Mouse (Mus musculus) kidney, embryonic 16.5 days (tissue): ENCODE results near the gene Ift122. TPM values are rescaled to one million over a fixed set of nuclear protein-coding genes. Genes with fewer than 3 reads are reported as not detected.
A peak's percentile ranks its signal among the peaks of the same experiment; 100 is the strongest.

Source experiments
- ATAC-seq: fragments of 200-750 bp; cut with Nextera tagmentation; 2 replicates; pipeline ENCODE4 v1.8.0; 2017; ENCODE audit warnings: moderate TSS enrichment; ENCODE audit not compliant: low FRiP score, low TSS enrichment
- H3K27ac ChIP-seq: fragments of 300-500 bp; sonication (generic); 2 replicates; pipeline ENCODE4 v1.5.1; 2014; ENCODE audit warnings: low read length
- H3K27me3 ChIP-seq: fragments of 300-500 bp; sonication (generic); 2 replicates; pipeline ENCODE4 v1.6.1; 2014; ENCODE audit warnings: low read length, control low read depth, mixed read lengths; ENCODE audit not compliant: insufficient read depth
- H3K36me3 ChIP-seq: fragments of 300-500 bp; sonication (generic); 2 replicates; pipeline ENCODE4 v1.6.1; 2014; ENCODE audit warnings: low read length, control low read depth, mixed read lengths; ENCODE audit not compliant: insufficient read depth
- H3K4me1 ChIP-seq: fragments of 300-500 bp; sonication (generic); 2 replicates; pipeline ENCODE4 v1.6.1; 2014; ENCODE audit warnings: low read length, control low read depth, mixed read lengths; ENCODE audit not compliant: insufficient read depth
- H3K4me2 ChIP-seq: fragments of 300-500 bp; sonication (generic); replicated peaks from 2 replicates; pipeline ENCODE4 v1.6.1; 2014; ENCODE audit warnings: low read depth, low read length
- H3K4me3 ChIP-seq: fragments of 300-500 bp; sonication (generic); 2 replicates; pipeline ENCODE4 v1.5.1; 2014; ENCODE audit warnings: mild to moderate bottlenecking, low read length
- H3K9ac ChIP-seq: fragments of 300-500 bp; sonication (generic); replicated peaks from 2 replicates; pipeline ENCODE4 v1.6.1; 2014; ENCODE audit warnings: low read length
- H3K9me3 ChIP-seq: fragments of 300-500 bp; sonication (generic); 2 replicates; pipeline ENCODE4 v1.6.1; 2016; ENCODE audit warnings: low read length, control low read depth
- WGBS: fragments of 180-500 bp; shearing (Covaris S2); extraction: QIAGEN DNeasy Blood & Tissue Kit; methylation state at CpG from one replicate; pipeline ENCODE4 v1.1.7; 2014; 5-methylcytosine and 5-hydroxymethylcytosine counted together
- polyA plus RNA-seq: library from polyadenylated mRNA; unstranded; fragments of >200 nt; fragmentation: Nextera tagmentation; extraction: Ambion mirVana; gene quantifications from 2 replicates; pipeline ENCODE4 v1.2.1, GENCODE M21; 2015

Gene Ift122
- polyA plus RNA-seq, 1 experiment from 2014 or later: 38.4 TPM

DNA sequence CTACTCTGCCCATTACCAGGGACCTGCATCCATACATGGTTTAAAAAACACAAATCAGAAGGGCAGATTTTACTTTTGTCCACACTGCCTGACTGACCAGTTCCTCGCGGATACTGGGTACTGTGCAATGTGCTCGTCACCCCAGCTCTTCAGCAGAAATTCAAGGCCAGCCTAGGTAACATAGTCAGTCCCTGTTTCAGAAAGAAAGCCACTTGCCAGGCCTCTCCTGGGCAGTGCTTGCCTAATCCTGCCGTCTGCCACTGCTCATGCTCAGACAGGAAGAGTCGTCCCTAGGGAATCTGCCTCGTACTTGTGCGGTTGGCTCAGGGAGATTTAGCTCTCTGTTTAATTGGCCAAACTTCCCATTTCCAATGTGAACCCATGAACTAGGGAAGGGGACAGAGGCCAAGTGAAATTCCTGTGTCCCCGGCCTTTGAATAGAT is 48.2 kb downstream of the Ift122 start:
- no peak overlapping the region for H3K4me3 ChIP-seq
- H3K27me3 ChIP-seq: no peaks in the 10 kb centered on the region
- H3K36me3 ChIP-seq: peaks cover 7% of the 10 kb centered on the region; the same call in 1 of the 2 replicates
- H3K4me1 ChIP-seq: peaks cover 5% of the 10 kb centered on the region; the same call in 1 of the 2 replicates
- ATAC-seq: no peak; the same call in 1 of the 2 replicates
- H3K9ac ChIP-seq: no peak overlapping the region
- H3K4me2 ChIP-seq: no peak overlapping the region
- H3K9me3 ChIP-seq: no peaks in the 10 kb centered on the region
- peak overlapping the region; percentile 63 for H3K27ac ChIP-seq
- WGBS: 70% methylated on average over 8 of the region's 8 CpGs

DNA sequence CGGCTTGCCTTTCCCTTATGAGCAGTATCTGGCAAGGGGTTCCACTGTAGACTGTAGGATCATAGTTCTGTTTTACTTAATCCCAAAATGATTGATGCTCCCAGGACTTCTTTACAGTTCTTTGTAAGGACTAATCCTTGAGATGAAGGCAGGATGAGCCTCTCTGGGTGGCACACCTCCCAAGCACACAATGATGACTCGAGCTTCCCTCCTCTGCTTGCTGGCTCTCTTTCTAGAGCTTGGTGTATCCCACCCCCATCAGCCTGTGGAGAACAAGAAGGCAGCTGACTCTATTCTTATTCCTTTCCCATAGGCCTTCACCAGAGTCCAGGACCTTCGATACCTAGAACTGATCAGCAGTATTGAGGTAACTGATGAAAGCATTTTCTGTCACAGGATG is 49.3 kb downstream of the Ift122 start:
- Histone ChIP-seq H3K4me3 (no peak overlapping the region), H3K27me3 (no peaks in the 10 kb centered on the region), H3K4me1 (peaks cover 8% of the 10 kb centered on the region; the same call in 1 of the 2 replicates), H3K36me3 (peaks cover 12% of the 10 kb centered on the region), H3K9ac (no peak overlapping the region), H3K4me2 (no peak overlapping the region), H3K27ac (no peak overlapping the region), H3K9me3 (no peaks in the 10 kb centered on the region)
- WGBS: 85% methylated on average over 3 of the region's 3 CpGs
- no peak for ATAC-seq

DNA sequence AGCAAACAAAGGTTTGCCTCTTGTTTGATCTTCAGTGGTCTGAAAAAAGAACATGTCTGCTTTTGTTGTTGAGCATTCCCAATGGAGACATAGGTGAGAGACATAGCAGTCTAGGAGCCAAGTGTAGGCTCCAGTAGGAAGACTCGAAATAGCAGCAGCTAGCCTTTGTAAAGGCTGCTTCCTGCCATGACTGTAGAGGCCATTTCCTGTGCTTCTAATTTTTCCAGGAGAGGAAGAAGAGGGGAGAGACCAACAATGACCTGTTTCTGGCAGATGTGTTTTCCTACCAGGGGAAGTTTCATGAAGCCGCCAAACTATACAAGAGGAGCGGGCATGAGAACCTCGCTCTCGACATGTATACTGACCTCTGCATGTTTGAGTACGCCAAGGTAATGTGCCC is 52.3 kb downstream of the Ift122 start:
- H3K4me2 ChIP-seq: no peak overlapping the region
- ATAC-seq: no peak
- peaks cover 12% of the 10 kb centered on the region for H3K36me3 ChIP-seq
- no peak overlapping the region for H3K4me3 ChIP-seq
- H3K27me3 ChIP-seq: no peaks in the 10 kb centered on the region
- no peaks in the 10 kb centered on the region for H3K9me3 ChIP-seq
- peaks cover 16% of the 10 kb centered on the region for H3K4me1 ChIP-seq
- no peak overlapping the region for H3K9ac ChIP-seq
- WGBS: 80% methylated on average over 6 of the region's 6 CpGs
- H3K27ac ChIP-seq: peak overlapping the region; percentile 70

DNA sequence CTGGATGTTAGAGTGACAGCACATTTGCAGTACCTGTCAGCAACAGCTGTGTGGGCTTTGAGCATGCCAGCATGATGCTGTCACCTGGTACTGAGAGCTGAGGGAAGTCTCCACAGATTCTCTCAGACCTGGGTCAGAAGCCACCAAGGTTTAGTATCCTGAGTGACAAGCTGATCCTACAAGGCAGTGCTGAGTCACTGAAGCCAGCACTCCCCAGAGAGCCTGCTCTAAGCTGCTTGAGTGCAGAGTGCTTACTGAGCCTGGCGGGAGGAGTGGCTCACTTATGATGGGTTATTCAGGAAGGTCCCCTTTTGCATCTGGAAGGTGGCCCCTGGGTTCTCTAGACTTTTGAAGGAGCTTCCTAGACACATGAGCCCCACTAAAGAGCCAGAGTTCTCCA is 53.2 kb downstream of the Ift122 start:
- ATAC-seq: no peak
- 79% methylated on average over 1 of the region's 1 CpGs for WGBS
- peaks cover 12% of the 10 kb centered on the region for H3K4me1 ChIP-seq
- H3K36me3 ChIP-seq: peaks cover 12% of the 10 kb centered on the region
- H3K9me3 ChIP-seq: no peaks in the 10 kb centered on the region
- no peak overlapping the region for H3K4me3 ChIP-seq
- H3K27me3 ChIP-seq: no peaks in the 10 kb centered on the region
- no peak overlapping the region for H3K27ac ChIP-seq
- no peak overlapping the region for H3K4me2 ChIP-seq
- H3K9ac ChIP-seq: no peak overlapping the region

DNA sequence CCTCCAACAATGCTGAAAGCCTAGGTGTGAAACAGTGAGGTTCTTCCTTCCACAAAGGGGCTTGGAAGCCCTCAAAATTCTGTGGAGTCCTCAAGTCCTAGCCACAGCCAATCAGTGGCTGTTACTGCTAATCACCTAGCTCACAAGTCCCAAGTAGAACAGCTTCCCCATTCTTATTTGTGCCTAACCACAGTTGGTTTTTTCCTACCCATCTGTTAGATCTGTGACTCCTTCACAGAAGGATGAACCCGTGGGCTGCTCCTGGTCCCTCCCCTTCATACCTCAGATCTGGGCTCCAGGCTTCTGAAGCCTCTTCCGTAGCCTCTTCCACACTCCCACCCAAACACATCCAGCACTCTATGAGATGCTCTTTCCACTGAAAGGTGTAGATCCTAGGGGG is 53.6 kb downstream of the Ift122 start:
- no peak overlapping the region for H3K27ac ChIP-seq
- H3K9me3 ChIP-seq: no peaks in the 10 kb centered on the region
- H3K36me3 ChIP-seq: peaks cover 12% of the 10 kb centered on the region
- WGBS: 42% methylated on average over 2 of the region's 2 CpGs
- no peak for ATAC-seq
- no peak overlapping the region for H3K4me3 ChIP-seq
- no peak overlapping the region for H3K4me2 ChIP-seq
- peaks cover 12% of the 10 kb centered on the region for H3K4me1 ChIP-seq
- no peak overlapping the region for H3K9ac ChIP-seq
- H3K27me3 ChIP-seq: no peaks in the 10 kb centered on the region

DNA sequence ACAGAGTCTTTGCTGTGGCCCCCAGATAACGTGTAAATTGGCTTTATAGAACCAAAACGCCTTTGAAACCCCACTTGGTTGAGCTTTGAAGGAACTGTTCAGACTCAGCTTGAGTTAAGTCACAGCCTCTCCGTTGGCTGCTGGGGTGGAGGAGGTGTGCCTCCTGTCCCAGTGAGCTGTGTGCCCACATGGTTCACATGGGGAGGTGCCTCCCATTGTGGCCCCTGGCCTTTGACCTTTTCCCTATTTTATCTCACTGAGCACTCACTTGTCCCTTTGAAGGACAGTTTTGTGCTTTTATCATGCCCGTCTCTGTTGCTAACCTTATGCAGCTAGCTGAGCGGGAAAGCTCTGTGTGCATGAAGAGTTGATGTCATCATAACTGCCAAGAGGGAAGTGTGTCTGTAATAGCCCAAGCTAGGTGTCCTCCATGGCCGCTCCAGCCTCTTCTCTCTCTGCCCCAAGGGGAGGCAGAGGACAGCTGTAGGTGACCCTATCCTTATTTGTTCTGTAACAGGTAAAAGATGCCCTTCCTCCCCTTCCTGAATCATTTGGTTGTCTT is 55.2 kb downstream of the Ift122 start:
- ATAC-seq: no peak
- H3K27me3 ChIP-seq: no peaks in the 10 kb centered on the region
- H3K4me1 ChIP-seq: peaks cover 12% of the 10 kb centered on the region
- H3K36me3 ChIP-seq: peaks cover 9% of the 10 kb centered on the region
- peak overlapping the region; percentile 2; the same call in 1 of the 2 replicates for H3K27ac ChIP-seq
- H3K4me3 ChIP-seq: no peak overlapping the region
- no peaks in the 10 kb centered on the region for H3K9me3 ChIP-seq
- H3K9ac ChIP-seq: no peak overlapping the region
- H3K4me2 ChIP-seq: no peak overlapping the region
- WGBS: 48% methylated on average over 6 of the region's 6 CpGs

DNA sequence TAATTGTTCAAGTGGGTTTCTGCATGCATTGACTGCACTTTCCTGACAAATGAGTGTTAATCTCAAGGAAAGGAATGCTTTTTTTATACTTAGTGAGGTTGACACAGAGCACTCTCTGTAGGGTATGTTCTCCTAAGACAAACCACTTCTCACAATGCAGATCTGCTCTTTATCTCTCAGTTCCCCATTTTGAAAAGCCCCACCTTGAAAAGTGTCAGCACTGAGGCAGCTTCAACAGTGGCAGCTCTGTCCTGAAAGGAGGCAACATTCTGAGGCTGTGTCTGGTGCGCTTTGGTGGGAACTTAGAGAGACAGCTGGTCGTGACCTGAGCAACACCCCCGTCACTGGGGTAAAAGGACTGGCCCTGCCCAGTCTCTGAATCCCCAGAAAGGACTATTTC is 55.8 kb downstream of the Ift122 start:
- no peaks in the 10 kb centered on the region for H3K27me3 ChIP-seq
- peaks cover 15% of the 10 kb centered on the region for H3K4me1 ChIP-seq
- H3K4me3 ChIP-seq: no peak overlapping the region
- peak overlapping the region; percentile 70; the same call in 1 of the 2 replicates for H3K27ac ChIP-seq
- 77% methylated on average over 3 of the region's 3 CpGs for WGBS
- H3K36me3 ChIP-seq: peaks cover 9% of the 10 kb centered on the region
- H3K9ac ChIP-seq: no peak overlapping the region
- H3K4me2 ChIP-seq: no peak overlapping the region
- H3K9me3 ChIP-seq: no peaks in the 10 kb centered on the region
- ATAC-seq: no peak

DNA sequence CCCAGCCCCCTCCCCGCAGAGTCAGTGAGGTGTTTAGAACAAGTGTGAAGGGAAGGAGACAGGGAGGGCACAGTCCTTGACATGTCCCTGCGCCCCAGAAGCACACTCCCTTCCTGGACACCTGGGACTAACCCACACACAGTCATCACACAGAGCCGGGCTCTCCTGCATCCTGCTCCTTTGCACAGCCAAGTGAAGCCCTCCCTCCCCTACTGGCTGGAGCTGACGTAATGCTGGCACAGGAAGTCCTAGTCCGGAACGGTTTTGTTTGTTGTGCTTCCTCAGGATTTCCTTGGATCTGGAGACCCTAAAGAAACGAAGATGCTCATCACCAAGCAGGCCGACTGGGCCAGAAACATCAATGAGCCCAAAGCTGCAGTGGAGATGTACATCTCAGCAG is 56.7 kb downstream of the Ift122 start:
- no peak overlapping the region for H3K9ac ChIP-seq
- peaks cover 19% of the 10 kb centered on the region for H3K4me1 ChIP-seq
- no peaks in the 10 kb centered on the region for H3K9me3 ChIP-seq
- WGBS: 23% methylated on average over 8 of the region's 8 CpGs
- ATAC-seq: peak; percentile 77
- H3K27me3 ChIP-seq: no peaks in the 10 kb centered on the region
- H3K27ac ChIP-seq: peak overlapping the region; percentile 70
- no peak overlapping the region for H3K4me3 ChIP-seq
- H3K36me3 ChIP-seq: peaks cover 9% of the 10 kb centered on the region
- no peak overlapping the region for H3K4me2 ChIP-seq

DNA sequence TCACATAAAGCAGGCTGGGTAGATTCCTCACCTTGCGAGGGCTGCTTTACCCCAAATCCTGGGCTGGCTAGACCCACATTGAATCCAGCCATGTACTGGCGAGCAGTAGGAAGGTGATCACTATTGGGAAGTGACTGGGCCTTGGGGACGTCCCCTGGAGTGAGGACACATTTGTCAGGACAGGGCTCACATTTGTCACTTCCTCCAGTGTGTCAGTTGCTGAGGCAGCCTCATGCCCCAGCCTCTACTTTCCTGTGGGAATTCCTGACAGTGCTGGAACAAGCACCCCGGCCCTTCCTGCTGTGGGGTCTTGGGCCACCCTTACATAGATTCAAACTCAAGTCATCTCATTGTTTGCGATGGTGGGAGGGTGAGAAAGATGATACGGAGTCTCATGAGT is 58.5 kb downstream of the Ift122 start:
- no peaks in the 10 kb centered on the region for H3K9me3 ChIP-seq
- H3K4me2 ChIP-seq: no peak overlapping the region
- no peak overlapping the region for H3K27ac ChIP-seq
- ATAC-seq: no peak
- no peak overlapping the region for H3K9ac ChIP-seq
- H3K4me1 ChIP-seq: peaks cover 32% of the 10 kb centered on the region
- 74% methylated on average over 6 of the region's 6 CpGs for WGBS
- H3K27me3 ChIP-seq: no peaks in the 10 kb centered on the region
- no peak overlapping the region for H3K4me3 ChIP-seq
- peaks cover 5% of the 10 kb centered on the region for H3K36me3 ChIP-seq

DNA sequence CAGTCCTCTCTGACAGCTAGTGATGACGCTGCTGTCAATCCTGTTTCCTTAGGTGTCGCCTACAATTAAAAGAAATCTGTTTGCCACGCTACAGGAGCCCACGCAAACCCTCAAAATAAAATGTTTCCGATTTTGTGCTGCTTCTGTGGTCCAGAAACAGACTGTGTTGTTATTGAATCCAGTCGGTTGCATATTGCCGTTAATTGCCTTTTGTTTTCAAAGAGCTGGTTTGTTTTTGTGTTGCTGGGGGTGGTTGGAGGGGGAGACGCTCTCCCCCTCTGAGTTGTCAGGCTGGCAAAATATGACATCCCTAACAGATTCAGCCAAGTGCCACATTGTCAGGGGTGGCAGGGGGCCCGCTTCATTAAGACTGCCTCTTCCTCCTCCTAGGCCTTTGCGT is 60.2 kb downstream of the Ift122 start:
- no peak overlapping the region for H3K4me3 ChIP-seq
- no peak overlapping the region for H3K9ac ChIP-seq
- 0 out of 2 replicates have a peak, but pooled peaks cover 5% of the 10 kb centered on the region for H3K36me3 ChIP-seq
- H3K4me2 ChIP-seq: no peak overlapping the region
- no peak overlapping the region for H3K27ac ChIP-seq
- no peak for ATAC-seq
- peaks cover 31% of the 10 kb centered on the region for H3K4me1 ChIP-seq
- H3K27me3 ChIP-seq: no peaks in the 10 kb centered on the region
- 83% methylated on average over 10 of the region's 10 CpGs for WGBS
- H3K9me3 ChIP-seq: no peaks in the 10 kb centered on the region
